Mouse (Mus musculus): ENCODE data around the gene Cdk5rap2. TPM values are rescaled to one million over a fixed set of nuclear protein-coding genes. Genes with fewer than 3 reads are reported as not detected.

Cdk5rap2 gene
- polyA plus RNA-seq, 1 experiment from 2014 or later: 6.5 TPM

- Histone ChIP-seq H3K4me1 (ENCODE audit: control insufficient read depth, low read depth, low read length) (no peaks in the 10 kb centered on the region), H3K36me3 (ENCODE audit: control insufficient read depth, insufficient read depth) (peaks cover 3% of the 10 kb centered on the region), H3K27ac (ENCODE audit: low read length) (no peak overlapping the region), H3K9ac (ENCODE audit: low read depth, low read length) (no peak overlapping the region), H3K4me3 (ENCODE audit: low read depth, low read length) (no peak overlapping the region), H3K4me2 (ENCODE audit: low read depth, low read length) (no peak overlapping the region), H3K27me3 (ENCODE audit: control insufficient read depth, insufficient read depth, low read depth, low read length) (no peaks in the 10 kb centered on the region), H3K9me3 (replicated peaks; ENCODE audit: control insufficient read depth, low read length) (no peaks in the 10 kb centered on the region)
- 78% methylated on average over 6 of the region's 6 CpGs for WGBS (ENCODE audit: insufficient replicate concordance)
- no peak for ATAC-seq (ENCODE audit: low read depth)
Measured at GRCm38 (mm10) chr4:70238862-70239261, 171.4 kb downstream of the Cdk5rap2 start.

GRCm38 (mm10) chr4:70232383-70232782 is 177.9 kb downstream of the Cdk5rap2 start:
- no peak overlapping the region for H3K4me2 ChIP-seq (ENCODE audit: low read depth, low read length)
- H3K27me3 ChIP-seq (ENCODE audit: control insufficient read depth, insufficient read depth, low read depth, low read length): no peaks in the 10 kb centered on the region
- WGBS (ENCODE audit: insufficient replicate concordance): 75% methylated on average over 3 of the region's 3 CpGs
- H3K9me3 ChIP-seq (replicated peaks; ENCODE audit: control insufficient read depth, low read length): no peaks in the 10 kb centered on the region
- peaks cover 3% of the 10 kb centered on the region; the same call in 1 of the 2 replicates for H3K36me3 ChIP-seq (ENCODE audit: control insufficient read depth, insufficient read depth)
- no peak overlapping the region for H3K9ac ChIP-seq (ENCODE audit: low read depth, low read length)
- no peak overlapping the region for H3K4me3 ChIP-seq (ENCODE audit: low read depth, low read length)
- ATAC-seq (ENCODE audit: low read depth): no peak
- H3K4me1 ChIP-seq (ENCODE audit: control insufficient read depth, low read depth, low read length): no peaks in the 10 kb centered on the region
- H3K27ac ChIP-seq (ENCODE audit: low read length): no peak overlapping the region

GRCm38 (mm10) chr4:70229874-70230273 is 180.4 kb downstream of the Cdk5rap2 start:
- no peak overlapping the region for H3K9ac ChIP-seq (ENCODE audit: low read depth, low read length)
- no peak overlapping the region for H3K4me3 ChIP-seq (ENCODE audit: low read depth, low read length)
- H3K9me3 ChIP-seq (replicated peaks; ENCODE audit: control insufficient read depth, low read length): no peaks in the 10 kb centered on the region
- no peaks in the 10 kb centered on the region for H3K27me3 ChIP-seq (ENCODE audit: control insufficient read depth, insufficient read depth, low read depth, low read length)
- no peak overlapping the region for H3K4me2 ChIP-seq (ENCODE audit: low read depth, low read length)
- ATAC-seq (ENCODE audit: low read depth): no peak
- 0 out of 2 replicates have a peak, but pooled peaks cover 3% of the 10 kb centered on the region for H3K36me3 ChIP-seq (ENCODE audit: control insufficient read depth, insufficient read depth)
- WGBS (ENCODE audit: insufficient replicate concordance): 82% methylated on average over 4 of the region's 4 CpGs
- no peak overlapping the region for H3K27ac ChIP-seq (ENCODE audit: low read length)
- no peaks in the 10 kb centered on the region for H3K4me1 ChIP-seq (ENCODE audit: control insufficient read depth, low read depth, low read length)

- Histone ChIP-seq H3K36me3 (ENCODE audit: control insufficient read depth, insufficient read depth) (no peaks in the 10 kb centered on the region), H3K9ac (ENCODE audit: low read depth, low read length) (no peak overlapping the region), H3K9me3 (replicated peaks; ENCODE audit: control insufficient read depth, low read length) (no peaks in the 10 kb centered on the region), H3K27ac (ENCODE audit: low read length) (no peak overlapping the region), H3K4me2 (ENCODE audit: low read depth, low read length) (no peak overlapping the region), H3K4me1 (ENCODE audit: control insufficient read depth, low read depth, low read length) (no peaks in the 10 kb centered on the region), H3K27me3 (ENCODE audit: control insufficient read depth, insufficient read depth, low read depth, low read length) (no peaks in the 10 kb centered on the region), H3K4me3 (ENCODE audit: low read depth, low read length) (no peak overlapping the region)
- ATAC-seq (ENCODE audit: low read depth): no peak
- 61% methylated on average over 2 of the region's 2 CpGs for WGBS (ENCODE audit: insufficient replicate concordance)
Measured at GRCm38 (mm10) chr4:70228350-70228749, 181.9 kb downstream of the Cdk5rap2 start.

GRCm38 (mm10) chr4:70227667-70228066 is 182.6 kb downstream of the Cdk5rap2 start:
- Histone ChIP-seq H3K4me1 (ENCODE audit: control insufficient read depth, low read depth, low read length) (no peaks in the 10 kb centered on the region), H3K4me2 (ENCODE audit: low read depth, low read length) (no peak overlapping the region)
- whole genome bisulfite sequencing (ENCODE audit: insufficient replicate concordance): 62% methylated on average over 3 of the region's 3 CpGs

GRCm38 (mm10) chr4:70224503-70224902 is 185.7 kb downstream of the Cdk5rap2 start:
- Histone ChIP-seq H3K4me2 (ENCODE audit: low read depth, low read length) (no peak overlapping the region), H3K9ac (ENCODE audit: low read depth, low read length) (no peak overlapping the region), H3K9me3 (replicated peaks; ENCODE audit: control insufficient read depth, low read length) (no peaks in the 10 kb centered on the region), H3K4me1 (ENCODE audit: control insufficient read depth, low read depth, low read length) (peaks cover 5% of the 10 kb centered on the region; the same call in 1 of the 2 replicates), H3K36me3 (ENCODE audit: control insufficient read depth, insufficient read depth) (peaks cover 3% of the 10 kb centered on the region; the same call in 1 of the 2 replicates), H3K4me3 (ENCODE audit: low read depth, low read length) (no peak overlapping the region), H3K27me3 (ENCODE audit: control insufficient read depth, insufficient read depth, low read depth, low read length) (no peaks in the 10 kb centered on the region), H3K27ac (ENCODE audit: low read length) (no peak overlapping the region)
- WGBS (ENCODE audit: insufficient replicate concordance): 68% methylated on average over 2 of the region's 2 CpGs
- no peak for ATAC-seq (ENCODE audit: low read depth)

More at GRCm38 (mm10) chr4:70227667-70228066, 182.6 kb downstream of the Cdk5rap2 start:
- no peak overlapping the region for H3K9ac ChIP-seq (ENCODE audit: low read depth, low read length)
- no peak overlapping the region for H3K27ac ChIP-seq (ENCODE audit: low read length)
- no peaks in the 10 kb centered on the region for H3K9me3 ChIP-seq (replicated peaks; ENCODE audit: control insufficient read depth, low read length)
- H3K27me3 ChIP-seq (ENCODE audit: control insufficient read depth, insufficient read depth, low read depth, low read length): no peaks in the 10 kb centered on the region
- ATAC-seq (ENCODE audit: low read depth): no peak
- no peaks in the 10 kb centered on the region; the same call in 1 of the 2 replicates for H3K36me3 ChIP-seq (ENCODE audit: control insufficient read depth, insufficient read depth)
- no peak overlapping the region for H3K4me3 ChIP-seq (ENCODE audit: low read depth, low read length)

- H3K4me3 ChIP-seq (ENCODE audit: low read depth, low read length): no peak overlapping the region
- H3K9me3 ChIP-seq (replicated peaks; ENCODE audit: control insufficient read depth, low read length): no peaks in the 10 kb centered on the region
- no peak overlapping the region for H3K27ac ChIP-seq (ENCODE audit: low read length)
- peaks cover 5% of the 10 kb centered on the region; the same call in 1 of the 2 replicates for H3K4me1 ChIP-seq (ENCODE audit: control insufficient read depth, low read depth, low read length)
- H3K36me3 ChIP-seq (ENCODE audit: control insufficient read depth, insufficient read depth): peaks cover 3% of the 10 kb centered on the region; the same call in 1 of the 2 replicates
- H3K27me3 ChIP-seq (ENCODE audit: control insufficient read depth, insufficient read depth, low read depth, low read length): no peaks in the 10 kb centered on the region
- no peak for ATAC-seq (ENCODE audit: low read depth)
- H3K4me2 ChIP-seq (ENCODE audit: low read depth, low read length): no peak overlapping the region
- H3K9ac ChIP-seq (ENCODE audit: low read depth, low read length): no peak overlapping the region
- WGBS (ENCODE audit: insufficient replicate concordance): 57% methylated on average over 3 of the region's 3 CpGs
Measured at GRCm38 (mm10) chr4:70221878-70222277, 188.4 kb downstream of the Cdk5rap2 start.

- peak; percentile 41 for ATAC-seq (ENCODE audit: low read depth)
- peaks cover 5% of the 10 kb centered on the region; the same call in 1 of the 2 replicates for H3K4me1 ChIP-seq (ENCODE audit: control insufficient read depth, low read depth, low read length)
- no peak overlapping the region for H3K27ac ChIP-seq (ENCODE audit: low read length)
- no peak overlapping the region for H3K9ac ChIP-seq (ENCODE audit: low read depth, low read length)
- no peak overlapping the region for H3K4me2 ChIP-seq (ENCODE audit: low read depth, low read length)
- H3K27me3 ChIP-seq (ENCODE audit: control insufficient read depth, insufficient read depth, low read depth, low read length): no peaks in the 10 kb centered on the region
- H3K9me3 ChIP-seq (replicated peaks; ENCODE audit: control insufficient read depth, low read length): no peaks in the 10 kb centered on the region
- peaks cover 3% of the 10 kb centered on the region; the same call in 1 of the 2 replicates for H3K36me3 ChIP-seq (ENCODE audit: control insufficient read depth, insufficient read depth)
- WGBS (ENCODE audit: insufficient replicate concordance): 38% methylated on average over 1 of the region's 1 CpGs
- H3K4me3 ChIP-seq (ENCODE audit: low read depth, low read length): no peak overlapping the region
Measured at GRCm38 (mm10) chr4:70221370-70221769, 188.9 kb downstream of the Cdk5rap2 start.

GRCm38 (mm10) chr4:70220277-70221180 is 189.7 kb downstream of the Cdk5rap2 start:
- Histone ChIP-seq H3K27me3 (ENCODE audit: control insufficient read depth, insufficient read depth, low read depth, low read length) (no peaks in the 10 kb centered on the region), H3K4me3 (ENCODE audit: low read depth, low read length) (no peak overlapping the region), H3K9me3 (replicated peaks; ENCODE audit: control insufficient read depth, low read length) (no peaks in the 10 kb centered on the region), H3K4me2 (ENCODE audit: low read depth, low read length) (no peak overlapping the region), H3K9ac (ENCODE audit: low read depth, low read length) (no peak overlapping the region), H3K36me3 (ENCODE audit: control insufficient read depth, insufficient read depth) (peaks cover 3% of the 10 kb centered on the region; the same call in 1 of the 2 replicates), H3K4me1 (ENCODE audit: control insufficient read depth, low read depth, low read length) (peaks cover 5% of the 10 kb centered on the region; the same call in 1 of the 2 replicates), H3K27ac (ENCODE audit: low read length) (no peak overlapping the region; the same call in 1 of the 2 replicates)
- WGBS (ENCODE audit: insufficient replicate concordance): 61% methylated on average over 10 of the region's 10 CpGs
- ATAC-seq (ENCODE audit: low read depth): peak; percentile 73
